Mouse (Mus musculus) thymus, postnatal 10 days (tissue): ENCODE measurements around the gene 4930562C15Rik.
A peak's percentile ranks its signal among the peaks of the same experiment; 100 is the strongest.
"Not testable (repeated sequence)": the region's sequence is repeated elsewhere in the genome, so short reads cannot be mapped to it uniquely, and the experiment has no call there.

Experiments used
- DNase-seq, 2 experiments: peaks; one replicate each; pipeline ENCODE4 v3.0.0; 2021; ENCODE audit warnings: low spot score in 2 of 2

Gene 4930562C15Rik

GRCm38 (mm10) chr16:4835191-4835590 is at the start of gene 4930562C15Rik:
TSS of gene 4930562C15Rik (plus strand) at chr16:4835416.
- no peak for DNase-seq

GRCm38 (mm10) chr16:4785706-4786105 is 49.5 kb upstream of the 4930562C15Rik start:
- DNase-seq = no peak

GRCm38 (mm10) chr16:4788176-4788575 is 47.0 kb upstream of the 4930562C15Rik start:
- no peak for DNase-seq

- peak; percentile 33 to 35 for DNase-seq
Measured at GRCm38 (mm10) chr16:4789311-4789768, 45.9 kb upstream of the 4930562C15Rik start.

GRCm38 (mm10) chr16:4789810-4790559 is 45.2 kb upstream of the 4930562C15Rik start, which contains the start of gene Cdip1:
TSS of gene Cdip1 (minus strand) at chr16:4790292.
- peak; percentile 91 for DNase-seq

- no peak for DNase-seq
Measured at GRCm38 (mm10) chr16:4791332-4791731, 43.9 kb upstream of the 4930562C15Rik start.

GRCm38 (mm10) chr16:4796631-4797030 is 38.6 kb upstream of the 4930562C15Rik start:
- no peak for DNase-seq

GRCm38 (mm10) chr16:4818349-4818748 is 16.9 kb upstream of the 4930562C15Rik start:
- no peak for DNase-seq

- not testable (repeated sequence) for DNase-seq
Measured at GRCm38 (mm10) chr16:4824466-4824865, 10.8 kb upstream of the 4930562C15Rik start.

GRCm38 (mm10) chr16:4827639-4828038 is 7.6 kb upstream of the 4930562C15Rik start:
- DNase-seq = no peak

- DNase-seq = no peak
Measured at GRCm38 (mm10) chr16:4829271-4829900, 5.8 kb upstream of the 4930562C15Rik start.

GRCm38 (mm10) chr16:4831650-4832419 is 3.4 kb upstream of the 4930562C15Rik start:
- no peak for DNase-seq

GRCm38 (mm10) chr16:4833858-4834257 is 1.4 kb upstream of the 4930562C15Rik start:
- no peak for DNase-seq

GRCm38 (mm10) chr16:4837631-4838030 is 2.4 kb downstream of the 4930562C15Rik start:
- DNase-seq = no peak

- no peak for DNase-seq
Measured at GRCm38 (mm10) chr16:4839552-4839951, 4.3 kb downstream of the 4930562C15Rik start.

GRCm38 (mm10) chr16:4840231-4840630 is 5.0 kb downstream of the 4930562C15Rik start:
- no peak for DNase-seq

GRCm38 (mm10) chr16:4847041-4847440 is 11.8 kb downstream of the 4930562C15Rik start:
- DNase-seq = no peak

- no peak for DNase-seq
Measured at GRCm38 (mm10) chr16:4848090-4848489, 12.9 kb downstream of the 4930562C15Rik start.

- DNase-seq = no peak
Measured at GRCm38 (mm10) chr16:4850361-4850760, 15.1 kb downstream of the 4930562C15Rik start.

- no peak for DNase-seq
Measured at GRCm38 (mm10) chr16:4850938-4851628, 15.9 kb downstream of the 4930562C15Rik start.

- no peak for DNase-seq
Measured at GRCm38 (mm10) chr16:4855046-4855650, 19.9 kb downstream of the 4930562C15Rik start.
